Mouse (Mus musculus): Measurements from ENCODE around the gene 1110059E24Rik.

GRCm38 (mm10) chr19:21630656-21631331 lies 22.0 kb downstream of the 1110059E24Rik start:
- no peak for TF ChIP-seq CTCF (IDR thresholded peaks at IDR 0.05; ENCODE audit: extremely low read depth, insufficient read depth, insufficient read length, insufficient replicate concordance)
- peak; percentile 58; the same call in 1 of the 2 replicates for TF ChIP-seq POLR2A (IDR thresholded peaks at IDR 0.05; ENCODE audit: low read depth, low read length)

Measured in spleen, adult 2 months (tissue).